Mouse (Mus musculus): ENCODE measurements at regions not wholly inside any gene's neighbourhood (a gene's known extent, or its start where the extent isn't known, plus 50 kb on each side); places are given as distances from the start of the nearest gene placed in this dataset.
A peak's percentile ranks its signal among the peaks of the same experiment; 100 is the strongest.

DNA sequence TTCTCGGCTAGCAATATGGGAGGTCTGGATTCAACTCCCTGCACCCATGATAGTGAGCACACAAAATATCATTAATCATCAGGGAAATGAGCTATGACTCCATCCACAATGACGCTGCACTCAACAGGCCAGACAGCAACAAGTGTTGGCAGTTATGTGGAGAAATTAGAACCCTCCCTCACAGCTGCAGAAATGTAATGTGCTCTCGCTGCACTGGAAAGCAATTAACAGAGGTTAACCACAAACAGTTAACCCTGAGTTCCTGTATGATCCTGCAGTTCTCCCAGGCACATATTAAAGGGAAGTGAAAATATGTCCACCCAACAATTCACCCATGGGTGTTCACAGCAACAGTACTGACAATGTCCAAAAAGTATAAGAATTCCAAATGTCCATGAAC, 54.0 kb upstream of the Jade2 start:
- no peak for DNase-seq (ENCODE audit: low spot score in 2 of 2)

DNA sequence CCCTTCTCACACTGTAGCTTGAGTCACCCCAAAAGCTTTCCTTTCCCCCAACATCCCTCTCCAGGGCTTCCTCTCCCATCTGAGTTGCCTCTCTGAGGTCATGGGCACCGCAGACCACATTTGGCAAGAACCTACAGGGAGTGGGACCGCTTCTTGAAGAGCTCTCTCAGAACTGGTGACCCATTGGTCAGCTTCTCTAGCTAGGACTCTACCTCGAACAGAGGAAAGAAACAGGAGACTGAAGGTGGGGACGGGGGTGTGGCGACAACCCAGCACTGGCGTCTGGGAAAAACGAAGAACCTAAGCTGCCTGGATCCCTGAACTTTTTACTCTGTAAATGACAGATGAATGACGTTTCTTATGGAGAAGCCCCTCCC, 51.8 kb upstream of the Cdkn2aipnl start:
- no peak for DNase-seq (ENCODE audit: low spot score in 2 of 2)

DNA sequence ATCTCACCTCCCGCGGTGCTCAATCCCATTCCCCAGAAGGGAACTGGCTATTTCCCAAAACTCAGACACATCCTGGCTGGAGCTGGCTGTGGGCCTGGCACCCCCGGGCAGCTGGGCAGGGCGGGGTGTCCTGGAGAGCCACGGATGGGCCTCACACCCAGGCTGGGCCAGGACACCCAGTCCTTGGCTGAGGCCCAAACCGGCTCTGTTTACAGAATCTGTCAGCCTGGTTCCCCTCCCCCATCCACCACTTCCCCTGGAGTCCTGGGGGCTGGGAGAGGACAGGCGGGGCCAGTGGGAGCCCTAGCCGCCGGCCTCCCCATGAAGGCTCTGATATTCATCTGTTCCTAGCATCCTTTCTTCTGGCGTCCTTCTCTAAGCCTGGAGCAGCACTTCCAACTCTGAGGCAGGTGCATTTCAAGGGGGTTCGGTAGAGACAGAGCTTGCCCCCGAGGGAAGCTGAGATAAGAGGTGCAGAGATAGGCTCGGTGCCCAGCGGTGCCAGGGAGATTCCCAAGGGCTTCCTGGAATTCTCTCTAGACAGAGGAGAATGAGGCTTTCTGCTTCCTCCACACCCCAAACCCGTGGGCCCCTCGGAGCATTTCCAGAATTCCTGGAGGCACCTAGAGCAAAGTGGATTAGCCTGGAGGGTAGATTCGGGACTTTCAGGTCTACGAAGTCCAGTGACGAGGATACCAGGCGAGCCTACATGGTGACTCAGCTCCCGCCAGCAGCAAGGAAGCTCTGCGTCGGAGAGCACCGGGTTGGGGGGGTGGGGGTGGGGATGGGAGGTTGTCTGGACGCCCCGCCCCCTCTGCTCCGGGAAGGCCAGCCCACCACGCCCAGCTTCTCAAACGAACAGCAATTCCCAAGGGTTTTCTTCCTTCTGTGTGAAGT, 51.2 kb upstream of the Cdkn2aipnl start:
- peak; percentile 84 for DNase-seq (ENCODE audit: low spot score in 2 of 2)

Data from right cerebral cortex, postnatal 36 days (tissue).